Mouse (Mus musculus): Measurements from ENCODE around the gene Tomm40. TPM values are rescaled to one million over a fixed set of nuclear protein-coding genes. Genes with fewer than 3 reads are reported as not detected.

The Tomm40 gene
- polyA plus RNA-seq, 1 experiment from 2014 or later, result 123 TPM

- Histone ChIP-seq H3K27me3 (ENCODE audit: control insufficient read depth, insufficient read depth, low read length) (no peaks in the 10 kb centered on the region), H3K9ac (replicated peaks; ENCODE audit: low read length) (no peak overlapping the region), H3K9me3 (replicated peaks; ENCODE audit: control insufficient read depth, low read length) (no peaks in the 10 kb centered on the region), H3K4me2 (ENCODE audit: low read depth, low read length) (no peak overlapping the region), H3K4me3 (ENCODE audit: low read depth, low read length) (no peak overlapping the region), H3K27ac (replicated peaks; ENCODE audit: low read depth, low read length) (no peak overlapping the region), H3K4me1 (ENCODE audit: control insufficient read depth, insufficient read depth, low read length) (peaks cover 4% of the 10 kb centered on the region; the same call in 1 of the 2 replicates), H3K36me3 (replicated peaks; ENCODE audit: control insufficient read depth, insufficient read depth, low read depth, low read length) (peaks cover 3% of the 10 kb centered on the region)
- ATAC-seq (replicated peaks; ENCODE audit: insufficient number of reproducible peaks, low FRiP score, low TSS enrichment, low read depth) (no peak), DNase-seq (ENCODE audit: low spot score) (peak; percentile 34)
- 72% methylated on average over 4 of the region's 4 CpGs for WGBS
These were observed 2.8 kb downstream of the Tomm40 start for GRCm38 (mm10) chr7:19712414-19712813.

- Histone ChIP-seq H3K4me1 (ENCODE audit: control insufficient read depth, insufficient read depth, low read length) (no peaks in the 10 kb centered on the region; the same call in 1 of the 2 replicates), H3K27ac (replicated peaks; ENCODE audit: low read depth, low read length) (no peak overlapping the region), H3K36me3 (replicated peaks; ENCODE audit: control insufficient read depth, insufficient read depth, low read depth, low read length) (peaks cover 3% of the 10 kb centered on the region), H3K9ac (replicated peaks; ENCODE audit: low read length) (no peak overlapping the region), H3K4me3 (ENCODE audit: low read depth, low read length) (no peak overlapping the region), H3K4me2 (ENCODE audit: low read depth, low read length) (no peak overlapping the region), H3K27me3 (ENCODE audit: control insufficient read depth, insufficient read depth, low read length) (no peaks in the 10 kb centered on the region), H3K9me3 (replicated peaks; ENCODE audit: control insufficient read depth, low read length) (no peaks in the 10 kb centered on the region)
- ATAC-seq (replicated peaks; ENCODE audit: insufficient number of reproducible peaks, low FRiP score, low TSS enrichment, low read depth) (no peak), DNase-seq (ENCODE audit: low spot score) (no peak)
- WGBS, result 90% methylated on average over 10 of the region's 10 CpGs
These were observed 4.6 kb downstream of the Tomm40 start for GRCm38 (mm10) chr7:19710650-19711049.

DNA sequence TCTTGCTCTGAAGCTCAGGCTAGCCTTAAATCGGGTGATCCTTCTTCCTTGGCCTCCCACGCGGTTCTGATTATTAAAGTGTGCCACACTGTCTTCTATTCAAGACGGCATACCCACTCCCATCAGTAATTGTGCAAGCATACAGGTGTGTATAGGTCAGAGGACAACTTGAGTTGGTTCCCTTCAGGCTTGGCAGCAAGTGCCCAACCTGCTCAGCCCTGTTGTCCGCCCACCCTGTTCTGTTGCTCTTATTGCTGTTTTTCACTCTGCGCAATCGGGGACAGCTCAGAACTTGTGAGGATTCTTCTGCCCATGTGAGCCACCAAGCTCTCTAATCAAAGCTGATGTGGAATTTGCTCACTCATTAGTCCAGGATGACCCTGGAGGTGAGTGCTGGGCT is 10.0 kb downstream of the Tomm40 start:
- Histone ChIP-seq H3K4me1 (ENCODE audit: control insufficient read depth, insufficient read depth, low read length) (0 out of 2 replicates have a peak, but pooled peaks cover 3% of the 10 kb centered on the region), H3K27me3 (ENCODE audit: control insufficient read depth, insufficient read depth, low read length) (no peaks in the 10 kb centered on the region), H3K4me2 (ENCODE audit: low read depth, low read length) (no peak overlapping the region), H3K9ac (replicated peaks; ENCODE audit: low read length) (no peak overlapping the region), H3K36me3 (replicated peaks; ENCODE audit: control insufficient read depth, insufficient read depth, low read depth, low read length) (peaks cover 3% of the 10 kb centered on the region), H3K4me3 (ENCODE audit: low read depth, low read length) (no peak overlapping the region), H3K9me3 (replicated peaks; ENCODE audit: control insufficient read depth, low read length) (no peaks in the 10 kb centered on the region), H3K27ac (replicated peaks; ENCODE audit: low read depth, low read length) (no peak overlapping the region)
- ATAC-seq (replicated peaks; ENCODE audit: insufficient number of reproducible peaks, low FRiP score, low TSS enrichment, low read depth) (no peak), DNase-seq (ENCODE audit: low spot score) (no peak)
- WGBS, result 92% methylated on average over 7 of the region's 7 CpGs

- peaks cover 3% of the 10 kb centered on the region for H3K36me3 ChIP-seq (replicated peaks; ENCODE audit: control insufficient read depth, insufficient read depth, low read depth, low read length)
- 92% methylated on average over 4 of the region's 4 CpGs for WGBS
- DNase-seq (ENCODE audit: low spot score), result no peak
- H3K4me3 ChIP-seq (ENCODE audit: low read depth, low read length), result no peak overlapping the region
- no peak overlapping the region for H3K4me2 ChIP-seq (ENCODE audit: low read depth, low read length)
- no peak overlapping the region for H3K27ac ChIP-seq (replicated peaks; ENCODE audit: low read depth, low read length)
- ATAC-seq (replicated peaks; ENCODE audit: insufficient number of reproducible peaks, low FRiP score, low TSS enrichment, low read depth), result no peak
- no peaks in the 10 kb centered on the region for H3K9me3 ChIP-seq (replicated peaks; ENCODE audit: control insufficient read depth, low read length)
- no peak overlapping the region for H3K9ac ChIP-seq (replicated peaks; ENCODE audit: low read length)
- no peaks in the 10 kb centered on the region for H3K27me3 ChIP-seq (ENCODE audit: control insufficient read depth, insufficient read depth, low read length)
- H3K4me1 ChIP-seq (ENCODE audit: control insufficient read depth, insufficient read depth, low read length), result peaks cover 3% of the 10 kb centered on the region; the same call in 1 of the 2 replicates
These were observed 10.8 kb downstream of the Tomm40 start for GRCm38 (mm10) chr7:19704475-19704874.

DNA sequence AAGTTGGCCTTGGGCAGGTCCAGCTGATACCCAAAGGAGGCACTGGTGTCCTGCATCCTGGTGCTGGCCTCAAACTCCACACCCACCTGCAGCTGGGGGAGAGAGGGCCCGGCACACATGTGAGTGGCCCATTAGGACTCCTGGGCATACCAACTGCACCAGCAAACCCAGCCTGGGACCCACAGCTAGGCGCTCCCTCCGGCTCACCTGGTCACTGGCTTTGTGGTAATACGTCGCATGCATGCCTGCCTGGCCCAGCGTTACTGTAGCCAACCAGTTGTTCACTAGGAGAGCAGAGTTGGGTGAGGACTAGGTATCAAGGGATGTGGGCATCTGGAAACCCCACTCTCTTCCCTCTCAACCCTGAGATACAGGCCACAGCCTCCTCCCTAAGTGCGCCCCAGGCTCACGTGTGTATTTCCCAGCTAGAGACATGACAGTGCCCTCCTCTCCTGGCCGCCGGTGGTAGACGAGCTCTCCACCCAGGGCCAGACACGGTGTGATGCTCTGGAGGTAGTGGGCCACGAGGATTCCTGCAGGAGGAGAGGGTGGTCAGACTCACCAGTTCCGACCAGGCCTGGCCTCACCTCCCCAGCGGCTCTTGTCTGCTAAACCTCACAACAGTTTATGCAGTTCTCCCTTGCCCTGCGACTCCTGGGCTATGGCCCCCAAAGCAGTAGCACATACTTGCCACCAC is 12.2 kb downstream of the Tomm40 start:
- H3K4me3 ChIP-seq (ENCODE audit: low read depth, low read length), result no peak overlapping the region
- H3K9me3 ChIP-seq (replicated peaks; ENCODE audit: control insufficient read depth, low read length), result no peaks in the 10 kb centered on the region
- H3K36me3 ChIP-seq (replicated peaks; ENCODE audit: control insufficient read depth, insufficient read depth, low read depth, low read length), result no peaks in the 10 kb centered on the region; the same call in none of the 2 replicates
- no peak overlapping the region for H3K27ac ChIP-seq (replicated peaks; ENCODE audit: low read depth, low read length)
- peaks cover 5% of the 10 kb centered on the region; the same call in 1 of the 2 replicates for H3K4me1 ChIP-seq (ENCODE audit: control insufficient read depth, insufficient read depth, low read length)
- ATAC-seq (replicated peaks; ENCODE audit: insufficient number of reproducible peaks, low FRiP score, low TSS enrichment, low read depth), result no peak
- H3K27me3 ChIP-seq (ENCODE audit: control insufficient read depth, insufficient read depth, low read length), result no peaks in the 10 kb centered on the region
- no peak for DNase-seq (ENCODE audit: low spot score)
- no peak overlapping the region for H3K4me2 ChIP-seq (ENCODE audit: low read depth, low read length)
- no peak overlapping the region for H3K9ac ChIP-seq (replicated peaks; ENCODE audit: low read length)
- 92% methylated on average over 16 of the region's 16 CpGs for WGBS

- peaks cover 4% of the 10 kb centered on the region for H3K36me3 ChIP-seq (replicated peaks; ENCODE audit: control insufficient read depth, insufficient read depth, low read depth, low read length)
- no peaks in the 10 kb centered on the region for H3K27me3 ChIP-seq (ENCODE audit: control insufficient read depth, insufficient read depth, low read length)
- no peaks in the 10 kb centered on the region for H3K9me3 ChIP-seq (replicated peaks; ENCODE audit: control insufficient read depth, low read length)
- H3K4me3 ChIP-seq (ENCODE audit: low read depth, low read length), result no peak overlapping the region
- ATAC-seq (replicated peaks; ENCODE audit: insufficient number of reproducible peaks, low FRiP score, low TSS enrichment, low read depth), result peak; percentile 46; the same call in 1 of the 2 replicates
- no peak overlapping the region for H3K27ac ChIP-seq (replicated peaks; ENCODE audit: low read depth, low read length)
- DNase-seq (ENCODE audit: low spot score), result peak; percentile 75
- peaks cover 5% of the 10 kb centered on the region; the same call in 1 of the 2 replicates for H3K4me1 ChIP-seq (ENCODE audit: control insufficient read depth, insufficient read depth, low read length)
- H3K9ac ChIP-seq (replicated peaks; ENCODE audit: low read length), result peak overlapping the region; percentile 32; the same call in 1 of the 2 replicates
- WGBS, result 29% methylated on average over 22 of the region's 22 CpGs
- no peak overlapping the region for H3K4me2 ChIP-seq (ENCODE audit: low read depth, low read length)
These were observed 14.0 kb downstream of the Tomm40 start for GRCm38 (mm10) chr7:19701069-19701761.

- DNase-seq (ENCODE audit: low spot score), result no peak
- Histone ChIP-seq H3K9me3 (replicated peaks; ENCODE audit: control insufficient read depth, low read length) (no peaks in the 10 kb centered on the region), H3K4me2 (ENCODE audit: low read depth, low read length) (no peak overlapping the region), H3K27ac (replicated peaks; ENCODE audit: low read depth, low read length) (no peak overlapping the region), H3K27me3 (ENCODE audit: control insufficient read depth, insufficient read depth, low read length) (no peaks in the 10 kb centered on the region), H3K4me3 (ENCODE audit: low read depth, low read length) (no peak overlapping the region), H3K9ac (replicated peaks; ENCODE audit: low read length) (peak overlapping the region; percentile 32; the same call in 1 of the 2 replicates), H3K36me3 (replicated peaks; ENCODE audit: control insufficient read depth, insufficient read depth, low read depth, low read length) (peaks cover 4% of the 10 kb centered on the region), H3K4me1 (ENCODE audit: control insufficient read depth, insufficient read depth, low read length) (peaks cover 5% of the 10 kb centered on the region; the same call in 1 of the 2 replicates)
- WGBS, result 59% methylated on average over 12 of the region's 12 CpGs
- ATAC-seq (replicated peaks; ENCODE audit: insufficient number of reproducible peaks, low FRiP score, low TSS enrichment, low read depth), result no peak
These were observed 14.8 kb downstream of the Tomm40 start for GRCm38 (mm10) chr7:19700299-19701068.

Measured in embryonic facial prominence, embryonic 11.5 days (tissue).